Mouse (Mus musculus): Measurements from ENCODE around the gene Fmn2.

Gene Fmn2

DNA sequence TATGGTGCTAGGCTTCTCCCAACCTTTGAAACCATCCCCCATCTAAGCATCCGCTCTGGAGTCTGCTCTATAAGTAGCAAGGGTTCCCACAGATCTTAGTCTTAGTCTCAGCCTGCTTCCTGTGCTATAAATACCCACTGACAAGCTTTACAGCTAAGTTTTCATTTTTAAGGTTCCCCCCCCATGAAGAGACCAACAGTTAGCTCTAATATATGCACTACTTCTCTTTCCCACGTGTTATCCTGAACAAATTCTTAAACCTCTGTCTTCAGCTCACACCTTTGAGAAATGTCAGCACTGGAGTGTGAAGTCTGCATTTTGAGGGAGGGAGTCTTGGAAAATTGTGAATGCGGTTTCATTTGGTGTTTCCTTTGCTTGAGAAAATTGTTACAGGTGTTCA lies 56.2 kb downstream of the Fmn2 start:
- no peak for DNase-seq

DNA sequence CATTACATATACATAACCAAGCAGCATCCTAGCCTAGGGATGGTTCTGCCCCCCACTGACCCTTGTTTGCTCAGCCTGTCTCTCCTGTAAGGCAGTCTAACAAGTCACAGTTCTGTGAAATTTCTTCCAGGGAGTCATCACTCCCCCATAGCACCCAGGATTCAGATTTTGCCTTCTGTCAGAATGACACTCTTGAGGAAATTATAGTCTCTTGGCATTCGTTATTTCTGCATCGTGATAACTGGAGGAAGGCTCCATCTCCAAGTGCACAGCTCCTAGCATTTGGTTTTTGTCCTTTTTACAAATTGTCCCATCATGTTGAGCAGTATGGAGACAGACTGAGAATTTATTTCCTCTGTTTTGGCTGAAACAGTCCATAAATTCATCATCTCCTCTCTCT lies 56.9 kb downstream of the Fmn2 start:
- DNase-seq, result no peak

DNA sequence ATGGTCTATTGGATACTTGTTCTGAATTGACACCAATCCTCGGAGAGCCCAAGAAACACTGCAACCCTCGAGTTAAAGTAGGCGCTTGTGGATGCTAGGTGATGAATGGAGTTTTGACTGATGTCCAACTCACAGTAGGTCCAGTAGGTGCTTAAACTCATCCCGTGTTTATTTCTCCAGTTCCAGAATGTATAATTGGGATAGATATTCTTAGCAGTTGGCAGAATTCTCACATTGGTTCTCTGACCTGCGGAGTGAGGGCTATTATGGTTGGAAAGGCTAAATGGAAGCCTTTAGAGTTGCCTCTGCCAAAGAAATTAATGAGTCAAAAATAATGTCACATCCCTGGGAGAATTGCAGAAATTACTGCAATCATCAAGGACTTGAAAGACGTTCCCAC lies 62.9 kb downstream of the Fmn2 start:
- no peak for DNase-seq

DNA sequence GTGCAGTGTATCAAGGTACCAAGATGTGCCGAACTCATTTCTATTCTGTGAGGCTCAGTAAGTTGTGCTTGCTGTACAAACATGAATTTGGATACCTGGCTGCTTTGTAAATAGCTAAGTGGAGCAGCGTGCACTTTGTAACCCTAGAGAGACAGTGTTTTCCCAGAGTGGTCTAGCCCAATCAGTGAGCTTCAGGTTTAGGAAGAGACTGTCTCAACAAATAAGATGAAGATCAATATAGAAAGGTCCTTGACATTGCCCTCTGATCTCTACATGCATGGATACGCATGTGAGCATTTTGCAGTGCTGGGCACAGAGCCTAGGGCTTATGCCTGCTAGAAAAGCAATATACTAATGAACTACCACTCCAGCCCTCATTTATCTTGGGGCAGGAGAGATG lies 67.0 kb downstream of the Fmn2 start:
- DNase-seq, result no peak

DNA sequence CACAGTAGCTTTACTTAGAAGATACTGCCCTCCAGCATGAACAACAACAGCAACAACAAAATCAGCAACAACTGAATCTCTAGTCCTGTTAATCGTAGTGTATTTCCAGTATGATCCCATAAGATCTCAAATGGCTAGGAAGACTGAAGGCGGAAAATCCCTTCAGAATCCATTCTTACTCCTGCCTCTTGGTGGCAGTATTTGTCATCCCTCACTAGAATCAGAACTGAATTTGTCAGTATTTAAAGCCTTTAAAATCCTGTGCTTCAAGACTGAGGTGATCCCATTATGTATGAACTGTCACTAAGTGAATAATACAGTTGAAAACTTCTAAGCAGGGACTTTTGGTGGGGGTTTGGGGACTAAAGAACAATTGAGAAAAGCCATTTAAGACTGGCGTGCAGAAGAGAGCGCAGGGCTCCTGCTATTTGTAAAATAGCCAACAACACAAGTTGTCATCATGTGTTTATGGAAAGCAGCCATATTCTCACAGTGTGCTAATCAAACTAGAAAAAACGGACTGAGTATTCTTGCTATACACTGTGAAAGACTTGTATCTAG lies 90.9 kb downstream of the Fmn2 start:
- DNase-seq, result peak; percentile 2 to 5

DNA sequence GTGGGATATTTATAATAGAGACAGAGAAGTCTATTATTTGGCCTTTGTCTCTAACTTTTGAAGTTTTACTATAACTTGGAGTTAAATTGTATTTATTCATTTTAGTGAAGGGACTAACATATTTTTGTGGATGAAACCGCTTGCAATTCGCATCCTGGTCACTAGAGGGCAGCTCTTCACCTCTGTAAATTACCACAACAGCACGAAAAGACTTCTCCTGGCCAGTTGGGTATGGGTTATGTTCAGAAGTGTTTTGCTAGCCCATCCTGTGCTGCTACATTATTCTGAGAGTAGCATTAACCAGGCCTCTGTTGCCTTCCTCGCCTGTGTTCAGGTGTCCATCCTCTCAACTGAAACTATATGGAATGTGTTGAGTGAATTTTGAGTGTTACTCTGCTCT lies 93.4 kb downstream of the Fmn2 start:
- DNase-seq, result peak; percentile 33 to 74

DNA sequence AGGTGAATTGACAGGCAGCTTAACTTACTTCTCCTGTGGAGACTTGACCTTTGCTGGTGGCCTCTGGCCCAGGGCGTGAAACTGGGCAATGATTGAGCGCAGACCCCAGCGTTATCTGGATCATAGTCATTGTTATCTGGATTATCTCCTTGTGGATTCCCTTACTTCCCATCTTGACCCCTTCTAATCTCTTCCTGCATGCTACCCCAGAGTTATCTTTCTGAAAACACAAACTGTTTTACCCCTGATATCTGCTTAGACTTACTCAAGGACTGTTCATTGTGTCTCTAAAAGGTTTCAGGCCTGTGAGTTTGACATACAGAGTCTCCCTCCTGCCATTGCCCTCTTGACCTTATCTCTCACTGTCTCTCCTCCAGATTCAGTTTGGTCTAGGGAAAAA lies 95.9 kb downstream of the Fmn2 start:
- DNase-seq, result no peak

DNA sequence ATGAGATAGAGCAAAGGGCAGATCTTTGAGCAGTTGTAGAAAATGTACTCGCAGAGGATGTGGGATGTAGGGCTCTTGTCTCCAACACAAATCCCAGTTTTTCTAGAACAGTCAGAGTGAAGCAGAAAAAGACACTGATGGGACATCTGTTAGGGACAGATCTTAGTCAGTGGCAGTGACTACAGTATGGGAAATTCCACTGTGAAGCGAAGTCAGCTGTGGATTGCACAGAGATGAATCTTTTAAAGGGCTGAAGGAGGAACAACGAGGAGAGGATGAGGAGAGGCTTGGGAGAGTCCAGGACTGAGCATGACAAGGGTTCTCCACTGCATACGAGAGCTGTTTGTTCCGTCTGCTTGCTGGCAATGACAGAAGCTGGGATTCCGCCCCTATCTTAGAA lies 96.6 kb downstream of the Fmn2 start:
- no peak for DNase-seq

DNA sequence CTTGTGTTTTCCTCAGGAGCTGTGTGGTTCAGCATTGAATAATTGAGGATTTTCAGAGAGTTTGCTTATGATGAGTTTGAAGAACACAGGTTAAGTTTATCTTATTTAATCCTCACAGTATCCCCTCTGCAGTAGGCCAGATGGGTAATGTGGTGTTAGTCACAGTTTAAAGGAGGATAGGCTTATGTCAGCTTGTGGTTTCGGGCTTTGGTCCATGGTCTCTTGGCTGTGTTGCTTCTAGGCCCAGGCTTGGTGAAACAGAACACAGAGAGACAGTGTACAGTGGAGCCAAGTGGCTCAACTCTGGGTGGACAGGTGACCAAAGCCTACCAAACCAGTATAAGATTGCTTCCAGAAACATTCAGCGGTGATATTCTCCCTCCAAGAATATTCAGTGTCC lies 98.4 kb downstream of the Fmn2 start:
- DNase-seq, result no peak

DNA sequence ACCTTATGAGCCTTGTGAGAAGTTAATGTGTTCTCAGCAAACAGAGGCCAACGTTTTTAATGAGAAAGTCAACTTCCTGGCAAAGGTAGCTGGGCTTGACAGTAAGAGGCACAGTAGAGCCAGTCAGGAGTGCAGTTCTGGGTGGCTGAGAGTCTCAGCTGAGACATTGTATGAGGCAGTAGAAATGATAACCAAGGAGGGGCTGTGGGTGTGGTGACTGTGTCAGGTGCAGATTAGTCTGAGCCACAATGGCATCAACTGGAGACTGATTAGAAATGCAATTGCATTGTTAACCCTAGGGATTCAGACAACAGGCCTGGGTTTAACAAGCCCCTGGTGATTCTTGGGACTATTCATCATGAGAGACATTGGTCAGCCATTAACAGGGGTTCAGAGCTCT lies 99.0 kb downstream of the Fmn2 start:
- DNase-seq, result no peak

DNA sequence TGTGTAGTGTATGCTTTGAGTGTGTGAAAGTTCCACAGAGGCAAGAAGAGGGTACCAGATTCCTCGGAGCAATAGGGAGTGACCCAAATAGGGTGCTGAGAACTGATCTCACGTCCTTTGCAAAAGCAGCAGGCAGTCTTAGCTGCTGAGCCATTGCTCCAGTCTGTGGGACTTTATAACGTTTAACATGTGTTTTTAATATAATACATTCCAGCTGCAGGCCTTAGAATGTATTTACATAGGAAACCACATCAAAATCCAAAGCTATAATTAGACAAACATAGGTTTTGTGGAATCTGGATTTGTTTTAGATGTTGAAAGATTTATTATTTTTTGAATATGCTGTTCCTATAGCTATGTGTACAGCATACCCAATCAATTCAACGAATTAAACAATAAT lies 115.7 kb downstream of the Fmn2 start:
- no peak for DNase-seq

DNA sequence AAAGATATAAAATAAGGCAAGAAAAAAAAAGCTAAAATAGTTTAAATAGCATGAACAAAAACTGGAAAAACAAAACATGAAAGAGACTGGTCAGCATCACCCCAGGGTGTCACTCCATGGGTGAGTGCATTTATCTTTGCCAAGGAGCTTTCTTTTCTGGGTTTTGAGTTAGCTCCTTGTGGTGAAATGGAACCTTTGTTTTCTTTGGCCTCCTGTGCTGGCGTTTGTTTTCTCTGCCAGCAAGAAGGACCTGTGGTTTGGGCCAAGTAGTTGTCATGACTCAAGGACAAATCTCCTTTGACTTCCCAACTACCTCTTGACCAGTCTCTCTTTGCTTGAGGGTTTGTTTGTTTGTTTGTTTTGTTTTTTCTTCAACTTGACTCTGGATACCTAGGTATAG lies 119.9 kb downstream of the Fmn2 start:
- no peak for DNase-seq

DNA sequence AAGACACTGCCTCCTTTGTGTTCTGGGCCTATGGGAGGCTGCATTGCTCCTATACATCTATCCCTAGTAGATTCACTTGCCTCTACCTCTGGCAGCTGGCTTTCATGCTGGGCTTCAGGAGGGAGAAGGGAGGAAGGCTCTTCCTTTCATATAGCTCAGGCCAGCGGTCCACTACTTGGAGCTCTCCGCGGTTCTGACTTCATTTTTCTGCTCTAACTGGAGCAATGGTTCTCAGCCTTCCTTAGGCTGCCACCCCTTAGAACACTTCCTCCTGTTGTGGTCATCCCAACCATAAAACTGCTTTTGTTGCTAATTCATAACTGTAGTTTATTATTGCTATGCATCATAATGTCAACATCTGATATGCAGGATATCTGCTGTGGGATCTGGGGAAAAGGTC lies 121.4 kb downstream of the Fmn2 start:
- DNase-seq, result no peak

DNA sequence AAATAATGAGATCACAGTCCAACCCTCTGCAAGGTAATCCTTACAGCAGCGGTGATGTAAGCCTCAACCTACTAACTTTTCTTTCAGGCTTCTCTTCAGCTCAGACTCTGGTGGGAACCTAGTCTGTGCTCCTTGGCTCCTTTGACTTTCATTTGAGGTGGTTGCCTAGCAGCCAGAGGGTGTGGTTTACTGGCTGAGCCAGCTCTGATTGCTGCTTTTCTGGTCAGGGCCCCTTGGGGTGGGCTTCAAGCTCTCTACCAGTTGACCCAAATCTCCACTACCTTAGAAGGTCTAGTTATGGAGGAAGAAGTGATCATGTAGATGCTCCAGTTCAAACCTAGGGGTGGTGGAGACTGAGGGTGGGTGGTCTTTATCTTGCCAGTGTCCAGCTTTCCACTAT lies 128.4 kb downstream of the Fmn2 start:
- DNase-seq, result no peak

DNA sequence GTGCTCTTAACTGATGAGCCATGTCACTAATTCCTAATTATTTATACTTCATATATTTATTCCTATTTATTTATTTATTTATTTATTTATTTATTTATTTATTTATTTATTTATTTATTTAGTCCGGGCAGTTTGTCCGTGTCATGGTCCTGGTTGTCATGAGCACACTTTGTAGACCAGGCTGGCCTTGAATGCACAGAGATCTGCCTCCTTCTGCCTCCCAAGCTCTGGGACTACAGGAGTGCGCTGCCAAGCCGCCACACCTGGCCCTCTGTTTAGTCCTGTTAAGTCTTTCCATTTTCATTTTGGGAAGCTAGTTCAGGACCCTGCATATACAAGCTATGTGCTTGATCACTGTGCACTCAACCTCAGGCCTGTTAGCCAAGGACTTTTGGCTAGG lies 134.7 kb downstream of the Fmn2 start:
- no peak for DNase-seq

DNA sequence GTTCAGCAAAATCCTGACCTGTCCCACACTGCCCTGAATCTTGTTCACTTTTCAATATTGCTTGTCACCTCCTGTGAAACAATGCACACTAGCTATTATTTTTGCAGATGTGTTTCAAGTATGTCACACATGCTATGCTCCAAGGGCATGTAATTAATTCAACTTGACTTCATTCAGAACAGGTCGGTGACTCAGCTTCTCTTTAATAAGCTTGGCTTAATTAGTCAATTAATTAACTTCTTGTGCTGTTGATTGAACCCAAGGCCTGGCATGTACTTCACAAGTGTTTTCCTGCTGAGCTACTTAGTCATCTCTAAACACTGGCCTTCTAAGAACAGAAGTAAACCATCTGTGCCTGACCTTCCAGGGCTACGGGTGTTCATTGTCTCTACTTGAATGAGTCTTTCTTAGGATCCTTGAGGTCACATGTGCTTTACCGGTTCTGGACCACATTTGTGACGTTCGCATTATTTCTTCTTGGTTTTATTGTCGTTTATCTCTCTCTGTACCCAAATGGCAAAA lies 136.0 kb downstream of the Fmn2 start:
- no peak for DNase-seq

DNA sequence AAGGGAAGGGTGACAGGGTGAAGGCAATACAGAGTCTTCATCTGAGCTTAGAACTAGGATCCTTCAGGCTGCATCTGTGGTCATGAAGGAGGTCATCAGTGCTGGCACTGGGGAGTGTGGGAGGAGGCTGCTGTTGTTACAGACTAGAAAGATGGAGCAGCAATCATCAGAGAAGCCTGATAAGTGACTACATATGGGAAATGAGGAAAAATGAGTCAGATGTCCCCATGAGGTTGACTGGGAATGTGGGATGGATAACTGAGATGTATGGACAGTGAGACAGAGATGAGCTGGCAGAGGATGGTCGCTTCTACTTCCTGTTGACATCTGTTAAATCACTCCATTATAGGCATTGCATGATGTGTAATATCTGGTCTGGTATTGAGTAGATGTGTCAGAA lies 139.3 kb downstream of the Fmn2 start:
- no peak for DNase-seq

DNA sequence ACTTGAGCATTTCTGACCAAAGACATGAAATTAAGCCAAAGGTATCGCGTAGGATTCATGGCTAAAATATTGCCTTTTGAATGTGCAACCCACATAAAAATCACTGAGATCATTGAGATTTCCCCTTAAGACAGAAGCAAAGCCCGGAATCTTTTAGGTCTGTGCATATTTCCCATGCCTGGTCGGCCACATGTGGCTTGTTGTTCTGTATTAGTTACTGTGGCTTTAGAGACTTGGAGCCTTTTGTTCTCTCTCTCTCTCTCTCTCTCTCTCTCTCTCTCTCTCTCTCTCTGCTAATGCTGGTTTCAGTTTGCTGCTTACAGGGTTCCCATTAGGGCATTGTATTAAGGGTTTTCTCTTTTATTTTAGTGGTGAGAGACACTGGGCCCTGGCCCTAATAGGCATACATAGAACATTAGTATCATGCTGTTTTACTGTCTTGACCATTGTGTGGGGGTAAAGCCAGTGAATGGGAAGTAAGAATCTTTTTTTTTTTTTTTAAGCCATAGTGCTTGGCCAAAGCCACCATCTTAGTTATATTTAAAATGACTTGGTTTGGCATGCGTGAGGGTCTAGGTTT lies 141.9 kb downstream of the Fmn2 start:
- DNase-seq, result no peak

DNA sequence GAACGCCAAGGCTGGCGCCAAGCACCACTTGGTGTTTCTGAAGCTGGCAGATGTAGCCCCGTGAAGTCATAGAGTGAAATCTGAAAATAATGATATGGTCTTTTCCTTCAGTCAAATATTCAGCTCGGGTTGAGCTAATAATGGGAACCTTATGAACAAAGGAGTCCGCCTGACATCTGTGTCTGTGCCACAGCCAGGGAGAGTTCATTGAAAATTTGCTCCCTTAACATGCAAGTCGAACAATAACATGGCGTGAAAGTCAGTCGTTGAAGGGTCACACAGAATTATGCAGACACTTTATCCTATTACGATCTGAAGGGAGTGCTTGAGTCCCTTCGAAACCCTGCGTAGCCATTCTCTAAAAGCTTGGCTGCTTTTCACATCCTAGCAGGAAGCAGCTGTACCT lies 147.8 kb downstream of the Fmn2 start:
- no peak for DNase-seq

DNA sequence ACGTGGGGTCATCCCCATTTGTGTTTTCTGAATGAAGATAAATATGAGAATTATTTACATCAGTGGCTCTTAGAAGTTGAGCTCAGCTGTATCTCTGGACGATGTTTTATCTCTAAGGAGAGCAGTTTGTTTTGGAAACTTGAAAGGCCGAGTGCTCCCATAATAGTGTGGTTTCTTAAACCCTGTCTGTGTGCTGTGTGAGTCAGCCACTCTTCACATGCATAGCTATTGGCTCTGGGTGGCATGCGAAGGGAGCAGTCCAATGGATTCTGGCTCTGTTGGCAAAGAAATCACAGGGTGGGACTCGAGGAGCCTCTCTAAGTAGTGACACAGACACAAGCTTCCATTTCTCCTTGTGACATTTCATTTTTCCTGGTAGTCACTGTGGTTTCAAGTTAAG lies 152.9 kb downstream of the Fmn2 start:
- no peak for DNase-seq

DNA sequence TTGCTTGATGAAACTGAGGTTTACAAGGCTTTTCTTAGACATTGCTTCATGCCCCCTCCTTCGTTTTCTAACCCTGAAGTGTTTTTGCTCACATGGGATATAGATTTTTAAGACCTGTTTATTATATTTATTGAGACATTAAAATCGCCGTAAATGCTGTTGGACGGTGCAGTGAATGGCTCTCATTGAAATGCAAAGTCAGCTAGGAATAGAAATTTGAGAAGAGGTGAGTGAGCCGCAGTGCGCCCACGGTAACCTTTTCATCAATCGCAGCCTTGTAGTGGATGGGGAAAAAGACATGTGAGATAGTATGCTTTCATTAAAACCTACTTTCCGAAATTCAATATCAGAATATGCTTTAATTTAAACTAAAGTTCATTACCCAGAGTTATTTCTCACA lies 153.7 kb downstream of the Fmn2 start:
- DNase-seq, result no peak

DNA sequence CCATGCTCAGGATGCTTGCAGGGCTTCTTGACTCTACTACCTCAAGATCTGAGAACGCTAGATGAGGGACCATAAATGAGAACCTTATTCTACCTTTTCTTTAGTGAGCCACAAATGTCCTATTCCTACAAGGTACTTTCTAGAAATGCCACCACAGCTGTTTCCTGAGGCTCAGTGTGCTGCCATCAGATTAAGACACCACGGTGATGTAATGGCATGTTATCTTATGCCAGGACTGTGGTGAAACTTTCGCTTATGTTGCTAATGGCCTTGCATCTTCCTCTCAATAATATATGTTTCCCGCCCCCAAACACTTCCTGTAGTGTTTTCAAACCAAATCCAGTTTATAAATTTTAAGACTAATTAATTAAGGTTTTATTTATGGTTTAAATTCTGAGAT lies 154.9 kb downstream of the Fmn2 start:
- no peak for DNase-seq

DNA sequence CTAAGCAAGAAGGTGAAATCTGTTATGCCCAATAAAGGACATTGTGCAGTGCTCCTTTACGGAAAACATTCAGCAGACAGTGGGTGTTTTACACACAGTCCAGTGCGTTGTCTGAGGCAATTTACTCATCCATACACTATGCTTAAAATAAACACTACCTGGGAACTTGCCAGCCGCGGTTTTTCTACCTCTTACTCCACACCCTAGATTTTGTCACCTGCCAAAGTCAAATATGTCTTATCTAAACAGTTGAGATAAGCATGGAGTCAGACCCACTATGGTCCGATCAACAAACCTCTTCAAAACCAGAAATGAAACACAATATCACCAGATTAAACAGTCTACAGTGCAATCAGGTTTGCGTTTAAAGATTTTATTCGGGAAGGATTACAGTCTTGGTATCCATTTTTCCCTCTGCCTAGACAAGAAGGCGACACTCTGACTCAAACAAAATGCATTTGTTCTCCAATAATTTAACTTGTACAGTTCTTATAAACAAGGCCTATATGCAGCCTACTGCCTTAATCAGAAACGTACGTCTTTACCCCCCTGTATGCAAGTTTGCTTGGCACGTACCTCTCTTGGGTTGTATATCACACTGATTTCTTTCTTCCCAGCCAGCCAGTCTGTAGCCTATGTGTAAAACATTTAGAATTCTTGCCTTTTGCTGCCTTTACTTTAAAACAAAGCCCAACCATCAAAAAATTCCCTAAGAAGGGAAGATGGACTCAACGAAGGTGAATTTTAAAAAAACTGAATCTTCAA lies 158.0 kb downstream of the Fmn2 start:
- no peak for DNase-seq

DNA sequence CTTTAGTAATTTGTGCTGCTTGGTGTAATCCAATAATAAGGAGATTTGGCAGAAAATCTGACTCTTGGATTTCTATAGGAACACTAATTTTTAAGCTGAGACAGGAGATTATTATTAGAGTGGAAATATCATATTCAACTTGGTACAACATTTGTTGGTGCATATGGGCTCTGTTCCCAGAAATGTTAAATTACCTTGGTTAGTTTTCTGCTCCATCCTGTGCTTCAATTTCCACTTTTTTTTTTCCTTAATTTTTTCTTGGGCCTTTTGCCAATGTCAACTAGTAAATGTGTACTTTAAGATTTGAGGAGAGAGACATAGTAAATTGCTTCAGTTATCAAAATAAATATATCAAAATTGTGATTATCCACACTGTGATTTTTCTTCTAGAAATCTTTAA lies 163.5 kb downstream of the Fmn2 start:
- no peak for DNase-seq

DNA sequence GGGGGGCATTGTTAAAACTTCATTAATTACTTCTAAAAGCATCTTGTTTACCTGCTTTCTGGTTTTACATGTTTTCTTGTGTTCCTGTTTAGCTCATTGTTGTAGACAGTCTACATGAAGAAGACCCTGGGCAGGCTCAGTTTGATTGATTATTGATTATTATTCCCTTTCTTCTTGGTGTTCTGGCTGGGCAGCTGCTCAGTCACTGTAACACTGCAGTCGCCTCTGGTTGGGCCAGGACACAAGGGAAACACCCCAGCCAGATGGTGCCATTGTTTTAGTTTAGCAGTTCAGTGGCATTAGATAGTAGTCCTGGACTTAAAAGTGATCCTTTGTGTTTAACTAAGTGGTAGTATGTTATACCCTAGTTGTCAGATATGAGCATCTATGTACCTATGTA lies 167.5 kb downstream of the Fmn2 start:
- DNase-seq, result no peak

Measured in kidney, postnatal 36 days (tissue).